Comparison of ENCODE assay signal across 22 mouse cellular contexts in genomic region chr15:31262361-31262760, GRCm38 (mm10).
"Had no signal": no experiment of that assay in that cellular context is flagged by ENCODE, and none has a peak within 500 bp of the region (broad histone marks: within the 10 kb centered on the region; RNA-seq: fewer than 3 reads in every experiment).

No protein-coding gene starts in this region.

- DNase-seq: forebrain, postnatal 0 days; gastrocnemius, postnatal 14 days; gastrocnemius, postnatal 36 days; heart, adult 11 months; heart, adult 2 months; heart, postnatal 14 days; heart, postnatal 36 days; liver, embryonic 13.5 days; liver, postnatal 0 days had no signal

- H3K9me3 ChIP-seq: heart, embryonic 13.5 days; heart, embryonic 15.5 days; hindbrain, embryonic 13.5 days; hindbrain, embryonic 15.5 days; limb, embryonic 10.5 days; limb, embryonic 12.5 days; liver, embryonic 13.5 days; liver, embryonic 15.5 days had no signal

- H3K4me2 ChIP-seq: heart, embryonic 11.5 days; heart, embryonic 13.5 days; heart, embryonic 15.5 days; hindbrain, embryonic 13.5 days; hindbrain, embryonic 15.5 days; limb, embryonic 12.5 days; liver, embryonic 11.5 days; liver, embryonic 13.5 days; liver, embryonic 15.5 days had no signal

- H3K9ac ChIP-seq: forebrain, postnatal 0 days; heart, embryonic 13.5 days; heart, embryonic 15.5 days; hindbrain, embryonic 13.5 days; hindbrain, embryonic 15.5 days; limb, embryonic 12.5 days; liver, embryonic 13.5 days; liver, embryonic 15.5 days; liver, postnatal 0 days had no signal

- H3K36me3 ChIP-seq: heart, embryonic 13.5 days; heart, embryonic 15.5 days; hindbrain, embryonic 13.5 days; hindbrain, embryonic 15.5 days; limb, embryonic 10.5 days; limb, embryonic 12.5 days; liver, embryonic 13.5 days; liver, embryonic 15.5 days had no signal

- H3K4me3 ChIP-seq: heart, adult 2 months; heart, embryonic 13.5 days; heart, embryonic 15.5 days; hindbrain, embryonic 13.5 days; hindbrain, embryonic 15.5 days; layer of hippocampus, adult 2 months; left cerebral cortex, adult 2 months; limb, embryonic 10.5 days; limb, embryonic 12.5 days; liver, embryonic 13.5 days; liver, embryonic 15.5 days had no signal

- H3K27ac ChIP-seq: heart, adult 2 months; heart, embryonic 13.5 days; heart, embryonic 15.5 days; hindbrain, embryonic 13.5 days; hindbrain, embryonic 15.5 days; hindbrain, postnatal 0 days; layer of hippocampus, adult 2 months; left cerebral cortex, adult 2 months; limb, embryonic 10.5 days; limb, embryonic 12.5 days; liver, embryonic 13.5 days; liver, embryonic 15.5 days had no signal

- H3K27me3 ChIP-seq: heart, embryonic 15.5 days; hindbrain, embryonic 13.5 days; hindbrain, embryonic 15.5 days; liver, embryonic 13.5 days; liver, embryonic 15.5 days had no signal

- H3K4me1 ChIP-seq: hindbrain, embryonic 15.5 days had no signal

- ATAC-seq: forebrain, postnatal 0 days; hindbrain, postnatal 0 days; intestine, embryonic 16.5 days; liver, postnatal 0 days had no signal
